Mouse (Mus musculus): Measurements from ENCODE around the gene Vipr2. TPM values are rescaled to one million over a fixed set of nuclear protein-coding genes. Genes with fewer than 3 reads are reported as not detected.

The Vipr2 gene
- polyA plus RNA-seq (2012; ENCODE audit: insufficient read depth, insufficient read length, missing spikeins), result not detected in 2 replicates

GRCm38 (mm10) chr12:116077074-116077854, at the start of gene Vipr2:
Gene Vipr2, plus strand, starts transcription at chr12:116077726.
- H3K4me1 ChIP-seq (ENCODE audit: control insufficient read depth, insufficient read depth, low read length), result no peaks in the 10 kb centered on the region
- TF ChIP-seq CTCF (IDR thresholded peaks at IDR 0.05; ENCODE audit: low read depth, low read length), result no peak
- TF ChIP-seq POLR2A (IDR thresholded peaks at IDR 0.05; ENCODE audit: borderline replicate concordance, low read depth, low read length), result no peak
- H3K4me3 ChIP-seq (ENCODE audit: insufficient read depth, low read length), result peak within 1 kb of the TSS; percentile 64
- H3K27ac ChIP-seq (ENCODE audit: insufficient read depth, low read depth, low read length), result no peak within 1 kb of the TSS

- no peak overlapping the region for H3K27ac ChIP-seq (ENCODE audit: insufficient read depth, low read depth, low read length)
- H3K4me1 ChIP-seq (ENCODE audit: control insufficient read depth, insufficient read depth, low read length), result no peaks in the 10 kb centered on the region
- TF ChIP-seq CTCF (IDR thresholded peaks at IDR 0.05; ENCODE audit: low read depth, low read length), result no peak
- TF ChIP-seq POLR2A (IDR thresholded peaks at IDR 0.05; ENCODE audit: borderline replicate concordance, low read depth, low read length), result no peak
- no peak overlapping the region for H3K4me3 ChIP-seq (ENCODE audit: insufficient read depth, low read length)
These were observed 49.4 kb upstream of the Vipr2 start for GRCm38 (mm10) chr12:116028095-116028494.

- H3K4me3 ChIP-seq (ENCODE audit: insufficient read depth, low read length), result no peak overlapping the region
- no peak for TF ChIP-seq CTCF (IDR thresholded peaks at IDR 0.05; ENCODE audit: low read depth, low read length)
- no peak for TF ChIP-seq POLR2A (IDR thresholded peaks at IDR 0.05; ENCODE audit: borderline replicate concordance, low read depth, low read length)
- no peaks in the 10 kb centered on the region for H3K4me1 ChIP-seq (ENCODE audit: control insufficient read depth, insufficient read depth, low read length)
- H3K27ac ChIP-seq (ENCODE audit: insufficient read depth, low read depth, low read length), result no peak overlapping the region
These were observed 42.2 kb upstream of the Vipr2 start for GRCm38 (mm10) chr12:116035346-116035745.

DNA sequence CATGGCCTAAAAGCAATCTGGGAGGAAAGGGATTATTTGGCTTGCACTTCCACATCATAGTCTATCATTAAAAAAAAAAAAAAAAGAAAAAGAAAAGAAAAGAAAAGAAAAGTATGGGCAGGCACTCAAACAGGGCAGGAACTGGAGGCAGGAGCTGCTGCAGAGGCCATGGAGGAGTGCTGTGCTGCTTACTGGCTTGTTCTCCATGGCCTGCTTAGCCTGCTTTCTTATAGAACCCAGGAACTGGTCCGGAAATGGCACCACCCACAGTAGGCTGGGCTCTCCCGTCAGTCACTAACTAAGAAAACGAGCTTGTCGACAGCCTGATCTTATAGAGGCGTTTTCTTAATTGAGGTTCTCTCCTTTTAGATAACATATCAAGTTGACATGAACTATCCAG, 32.7 kb upstream of the Vipr2 start:
- no peak overlapping the region for H3K4me3 ChIP-seq (ENCODE audit: insufficient read depth, low read length)
- TF ChIP-seq POLR2A (IDR thresholded peaks at IDR 0.05; ENCODE audit: borderline replicate concordance, low read depth, low read length), result no peak
- no peak for TF ChIP-seq CTCF (IDR thresholded peaks at IDR 0.05; ENCODE audit: low read depth, low read length)
- H3K27ac ChIP-seq (ENCODE audit: insufficient read depth, low read depth, low read length), result no peak overlapping the region
- H3K4me1 ChIP-seq (ENCODE audit: control insufficient read depth, insufficient read depth, low read length), result peaks cover 8% of the 10 kb centered on the region

DNA sequence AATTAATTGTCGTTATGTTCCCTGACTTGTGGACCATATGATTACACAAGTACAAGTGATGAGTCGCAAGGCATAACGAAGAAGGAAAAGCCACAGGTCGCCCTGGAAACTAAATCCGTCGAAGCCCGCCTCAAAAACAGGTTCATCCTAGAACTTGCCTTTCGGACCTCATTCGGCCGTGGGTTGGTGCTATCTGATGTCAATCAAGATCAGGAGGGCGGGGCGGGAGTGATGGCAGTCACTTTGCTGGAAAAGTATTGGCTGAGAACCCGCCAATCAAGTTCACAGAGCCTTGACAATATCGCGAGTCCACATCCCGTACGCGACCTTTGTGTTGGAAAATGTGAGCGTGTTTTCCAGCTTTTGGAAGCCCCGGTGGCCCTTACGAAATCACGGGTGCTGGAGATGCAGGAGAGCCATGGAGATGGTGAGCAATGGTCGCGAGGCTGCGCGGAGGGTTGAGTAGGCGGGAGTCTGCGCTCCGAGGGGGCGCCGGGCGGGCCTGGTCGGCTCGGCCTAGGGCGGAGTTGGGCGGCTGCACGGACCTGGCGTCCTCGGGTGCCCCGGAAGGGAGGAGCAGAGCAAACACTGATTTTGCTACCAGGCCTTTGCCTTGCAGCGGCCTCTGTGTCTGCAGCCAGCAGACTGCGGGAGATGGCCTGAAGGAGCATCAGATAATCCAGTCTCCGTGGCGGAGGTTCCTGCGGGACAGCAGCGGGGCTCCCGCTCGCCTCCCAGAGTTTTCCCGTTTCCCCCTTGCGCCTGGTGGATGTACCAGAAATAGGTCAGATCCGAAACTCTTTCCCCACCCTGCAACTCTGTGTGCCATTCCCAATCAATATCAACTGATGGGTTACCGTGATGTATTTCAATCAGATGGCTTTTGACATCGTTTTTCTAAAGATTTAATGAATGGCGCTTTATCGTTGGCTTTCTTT, 29.8 kb upstream of the Vipr2 start, which contains the start of gene Zfp386:
TSS of gene Zfp386 (plus strand) at position 285 of the 938 bp plus-strand sequence.
- no peak for TF ChIP-seq POLR2A (IDR thresholded peaks at IDR 0.05; ENCODE audit: borderline replicate concordance, low read depth, low read length)
- no peak for TF ChIP-seq CTCF (IDR thresholded peaks at IDR 0.05; ENCODE audit: low read depth, low read length)
- H3K27ac ChIP-seq (ENCODE audit: insufficient read depth, low read depth, low read length), result peak within 1 kb of the TSS; percentile 85
- peak within 1 kb of the TSS; percentile 81 for H3K4me3 ChIP-seq (ENCODE audit: insufficient read depth, low read length)
- H3K4me1 ChIP-seq (ENCODE audit: control insufficient read depth, insufficient read depth, low read length), result peaks cover 16% of the 10 kb centered on the region

- peaks cover 24% of the 10 kb centered on the region for H3K4me1 ChIP-seq (ENCODE audit: control insufficient read depth, insufficient read depth, low read length)
- H3K4me3 ChIP-seq (ENCODE audit: insufficient read depth, low read length), result peak overlapping the region; percentile 81
- no peak overlapping the region for H3K27ac ChIP-seq (ENCODE audit: insufficient read depth, low read depth, low read length)
- no peak for TF ChIP-seq CTCF (IDR thresholded peaks at IDR 0.05; ENCODE audit: low read depth, low read length)
These were observed 28.8 kb upstream of the Vipr2 start for GRCm38 (mm10) chr12:116048766-116049165.

DNA sequence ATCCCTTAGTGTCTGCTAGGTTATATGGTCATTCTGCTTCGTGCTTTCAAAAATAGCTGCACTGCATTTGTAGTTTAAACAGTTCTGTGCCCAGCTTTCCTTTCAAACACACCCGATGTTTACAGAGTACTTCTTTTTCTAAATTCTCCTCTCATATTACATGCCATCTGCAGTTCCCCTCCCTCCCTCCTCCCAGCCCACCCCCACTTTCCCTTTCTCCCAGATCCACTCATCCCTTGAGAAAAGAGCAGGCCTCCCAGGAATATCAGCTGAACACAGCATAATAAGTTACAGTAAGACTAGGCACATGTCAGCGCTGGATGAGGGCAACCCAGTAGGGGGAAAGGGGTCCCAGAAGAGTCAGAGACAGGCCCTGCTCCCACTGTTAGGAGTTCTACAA, 28.3 kb upstream of the Vipr2 start:
- no peak for TF ChIP-seq POLR2A (IDR thresholded peaks at IDR 0.05; ENCODE audit: borderline replicate concordance, low read depth, low read length)
- TF ChIP-seq CTCF (IDR thresholded peaks at IDR 0.05; ENCODE audit: low read depth, low read length), result no peak
- no peak overlapping the region for H3K27ac ChIP-seq (ENCODE audit: insufficient read depth, low read depth, low read length)
- peak overlapping the region; percentile 81; the same call in 1 of the 2 replicates for H3K4me3 ChIP-seq (ENCODE audit: insufficient read depth, low read length)
- H3K4me1 ChIP-seq (ENCODE audit: control insufficient read depth, insufficient read depth, low read length), result peaks cover 26% of the 10 kb centered on the region

DNA sequence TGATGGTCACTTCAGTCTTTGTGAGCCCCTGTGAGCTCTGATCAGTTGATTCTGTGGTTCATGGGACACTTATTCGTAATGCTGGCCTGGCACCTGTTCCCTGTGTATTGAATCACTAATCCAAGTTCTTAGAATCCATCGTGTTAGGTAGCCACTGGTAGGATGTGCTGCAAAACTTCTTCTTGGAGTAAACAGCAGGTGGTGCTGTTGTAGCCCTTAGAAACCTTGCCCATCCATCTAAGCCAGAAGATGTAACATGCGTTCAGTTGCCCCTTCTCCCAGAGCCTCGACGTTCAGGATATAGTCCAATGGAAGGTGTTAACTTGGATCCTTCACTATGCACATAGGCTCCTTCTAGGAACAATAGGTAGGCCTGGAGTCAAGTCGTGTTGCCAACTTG, 27.8 kb upstream of the Vipr2 start:
- TF ChIP-seq CTCF (IDR thresholded peaks at IDR 0.05; ENCODE audit: low read depth, low read length), result no peak
- TF ChIP-seq POLR2A (IDR thresholded peaks at IDR 0.05; ENCODE audit: borderline replicate concordance, low read depth, low read length), result no peak
- Histone ChIP-seq H3K4me3 (ENCODE audit: insufficient read depth, low read length) (no peak overlapping the region), H3K4me1 (ENCODE audit: control insufficient read depth, insufficient read depth, low read length) (peaks cover 28% of the 10 kb centered on the region), H3K27ac (ENCODE audit: insufficient read depth, low read depth, low read length) (no peak overlapping the region)

DNA sequence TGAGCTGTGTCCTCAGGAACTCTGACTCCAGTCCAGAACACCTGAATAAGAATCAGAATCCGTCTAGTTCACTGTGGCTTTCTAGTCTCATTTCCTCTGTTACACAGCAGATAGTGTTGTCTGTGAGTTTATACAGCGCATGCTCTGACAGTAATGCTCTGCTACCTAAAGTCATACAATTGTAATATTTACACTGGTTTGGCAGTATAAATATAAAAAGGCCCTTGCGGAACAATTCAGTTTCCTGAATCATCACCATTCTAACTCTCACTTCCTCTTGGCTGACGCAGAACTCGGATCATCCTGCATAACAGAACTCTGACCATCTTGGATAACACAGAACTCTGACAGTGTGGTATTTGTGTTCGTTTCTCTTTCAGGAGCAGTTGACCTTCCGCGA, 23.2 kb upstream of the Vipr2 start:
- Histone ChIP-seq H3K27ac (ENCODE audit: insufficient read depth, low read depth, low read length) (peak overlapping the region; percentile 22), H3K4me3 (ENCODE audit: insufficient read depth, low read length) (peak overlapping the region; percentile 10; the same call in 1 of the 2 replicates), H3K4me1 (ENCODE audit: control insufficient read depth, insufficient read depth, low read length) (peaks cover 21% of the 10 kb centered on the region)
- no peak for TF ChIP-seq POLR2A (IDR thresholded peaks at IDR 0.05; ENCODE audit: borderline replicate concordance, low read depth, low read length)
- no peak for TF ChIP-seq CTCF (IDR thresholded peaks at IDR 0.05; ENCODE audit: low read depth, low read length)
